Mouse (Mus musculus): ENCODE results near the gene Pdia2. TPM values are rescaled to one million over a fixed set of nuclear protein-coding genes. Genes with fewer than 3 reads are reported as not detected.

Pdia2 gene
- polyA plus RNA-seq, 1 experiment from 2014 or later, result 0.49 TPM

- ATAC-seq (no peak), DNase-seq (ENCODE audit: low spot score) (no peak)
- Histone ChIP-seq H3K27ac (ENCODE audit: low read length) (no peak overlapping the region), H3K4me3 (ENCODE audit: low read depth, low read length) (no peak overlapping the region), H3K4me1 (ENCODE audit: insufficient read depth, low read depth, low read length) (no peaks in the 10 kb centered on the region), H3K9ac (replicated peaks; ENCODE audit: low read depth) (no peak overlapping the region), H3K9me3 (ENCODE audit: low read length) (no peaks in the 10 kb centered on the region), H3K4me2 (replicated peaks; ENCODE audit: low read depth, low read length) (no peak overlapping the region), H3K36me3 (ENCODE audit: insufficient read depth, low read length) (no peaks in the 10 kb centered on the region), H3K27me3 (replicated peaks; ENCODE audit: insufficient read depth, low read length) (no peaks in the 10 kb centered on the region)
- TF ChIP-seq EP300 (IDR thresholded peaks at IDR 0.05), result no peak
- TF ChIP-seq CTCF (IDR thresholded peaks at IDR 0.05), result no peak
- WGBS, result 79% methylated on average over 10 of the region's 10 CpGs
Measured at GRCm38 (mm10) chr17:26237667-26238066, 38.8 kb upstream of the Pdia2 start.

- ATAC-seq, result 0 out of 2 replicates have a peak, but pooled peaks have one; percentile 35
- Histone ChIP-seq H3K27ac (ENCODE audit: low read length) (no peak overlapping the region), H3K9ac (replicated peaks; ENCODE audit: low read depth) (no peak overlapping the region), H3K4me3 (ENCODE audit: low read depth, low read length) (no peak overlapping the region), H3K4me1 (ENCODE audit: insufficient read depth, low read depth, low read length) (no peaks in the 10 kb centered on the region), H3K27me3 (replicated peaks; ENCODE audit: insufficient read depth, low read length) (no peaks in the 10 kb centered on the region), H3K9me3 (ENCODE audit: low read length) (no peaks in the 10 kb centered on the region), H3K4me2 (replicated peaks; ENCODE audit: low read depth, low read length) (no peak overlapping the region), H3K36me3 (ENCODE audit: insufficient read depth, low read length) (no peaks in the 10 kb centered on the region)
- no peak for DNase-seq (ENCODE audit: low spot score)
- 55% methylated on average over 13 of the region's 13 CpGs for WGBS
- TF ChIP-seq EP300 (IDR thresholded peaks at IDR 0.05) (no peak), CTCF (IDR thresholded peaks at IDR 0.05) (no peak)
Measured at GRCm38 (mm10) chr17:26235077-26235815, 36.4 kb upstream of the Pdia2 start.

- WGBS, result 80% methylated on average over 8 of the region's 8 CpGs
Measured at GRCm38 (mm10) chr17:26234386-26234785, 35.5 kb upstream of the Pdia2 start.

GRCm38 (mm10) chr17:26232863-26233262, 34.0 kb upstream of the Pdia2 start:
- no peaks in the 10 kb centered on the region for H3K36me3 ChIP-seq (ENCODE audit: insufficient read depth, low read length)
- H3K27me3 ChIP-seq (replicated peaks; ENCODE audit: insufficient read depth, low read length), result no peaks in the 10 kb centered on the region
- H3K27ac ChIP-seq (ENCODE audit: low read length), result no peak overlapping the region
- WGBS, result 71% methylated on average over 8 of the region's 8 CpGs
- H3K4me1 ChIP-seq (ENCODE audit: insufficient read depth, low read depth, low read length), result no peaks in the 10 kb centered on the region
- DNase-seq (ENCODE audit: low spot score) (no peak), ATAC-seq (no peak)
- H3K9ac ChIP-seq (replicated peaks; ENCODE audit: low read depth), result no peak overlapping the region
- no peak overlapping the region for H3K4me3 ChIP-seq (ENCODE audit: low read depth, low read length)
- TF ChIP-seq EP300 (IDR thresholded peaks at IDR 0.05) (no peak), CTCF (IDR thresholded peaks at IDR 0.05) (peak; percentile 58)
- no peaks in the 10 kb centered on the region for H3K9me3 ChIP-seq (ENCODE audit: low read length)
- H3K4me2 ChIP-seq (replicated peaks; ENCODE audit: low read depth, low read length), result no peak overlapping the region

More at GRCm38 (mm10) chr17:26234386-26234785, 35.5 kb upstream of the Pdia2 start:
- TF ChIP-seq EP300 (IDR thresholded peaks at IDR 0.05) (no peak), CTCF (IDR thresholded peaks at IDR 0.05) (no peak)
- Histone ChIP-seq H3K4me2 (replicated peaks; ENCODE audit: low read depth, low read length) (no peak overlapping the region), H3K36me3 (ENCODE audit: insufficient read depth, low read length) (no peaks in the 10 kb centered on the region), H3K4me3 (ENCODE audit: low read depth, low read length) (no peak overlapping the region), H3K9me3 (ENCODE audit: low read length) (no peaks in the 10 kb centered on the region), H3K27ac (ENCODE audit: low read length) (no peak overlapping the region), H3K9ac (replicated peaks; ENCODE audit: low read depth) (no peak overlapping the region), H3K27me3 (replicated peaks; ENCODE audit: insufficient read depth, low read length) (no peaks in the 10 kb centered on the region), H3K4me1 (ENCODE audit: insufficient read depth, low read depth, low read length) (no peaks in the 10 kb centered on the region)
- DNase-seq (ENCODE audit: low spot score) (no peak), ATAC-seq (no peak)

- ATAC-seq (no peak), DNase-seq (ENCODE audit: low spot score) (no peak)
- no peaks in the 10 kb centered on the region for H3K27me3 ChIP-seq (replicated peaks; ENCODE audit: insufficient read depth, low read length)
- H3K4me2 ChIP-seq (replicated peaks; ENCODE audit: low read depth, low read length), result no peak overlapping the region
- no peaks in the 10 kb centered on the region for H3K36me3 ChIP-seq (ENCODE audit: insufficient read depth, low read length)
- TF ChIP-seq EP300 (IDR thresholded peaks at IDR 0.05) (no peak), CTCF (IDR thresholded peaks at IDR 0.05) (no peak)
- H3K9me3 ChIP-seq (ENCODE audit: low read length), result no peaks in the 10 kb centered on the region
- no peak overlapping the region for H3K27ac ChIP-seq (ENCODE audit: low read length)
- no peaks in the 10 kb centered on the region for H3K4me1 ChIP-seq (ENCODE audit: insufficient read depth, low read depth, low read length)
- WGBS, result 76% methylated on average over 5 of the region's 5 CpGs
- no peak overlapping the region for H3K9ac ChIP-seq (replicated peaks; ENCODE audit: low read depth)
- H3K4me3 ChIP-seq (ENCODE audit: low read depth, low read length), result no peak overlapping the region
Measured at GRCm38 (mm10) chr17:26231156-26231555, 32.3 kb upstream of the Pdia2 start.

- WGBS, result 81% methylated on average over 5 of the region's 5 CpGs
- H3K4me3 ChIP-seq (ENCODE audit: low read depth, low read length), result no peak overlapping the region
- H3K9ac ChIP-seq (replicated peaks; ENCODE audit: low read depth), result no peak overlapping the region
- no peaks in the 10 kb centered on the region for H3K27me3 ChIP-seq (replicated peaks; ENCODE audit: insufficient read depth, low read length)
- H3K4me1 ChIP-seq (ENCODE audit: insufficient read depth, low read depth, low read length), result no peaks in the 10 kb centered on the region
- no peaks in the 10 kb centered on the region for H3K36me3 ChIP-seq (ENCODE audit: insufficient read depth, low read length)
- ATAC-seq (no peak), DNase-seq (ENCODE audit: low spot score) (no peak)
- no peak overlapping the region for H3K4me2 ChIP-seq (replicated peaks; ENCODE audit: low read depth, low read length)
- TF ChIP-seq CTCF (IDR thresholded peaks at IDR 0.05) (no peak), EP300 (IDR thresholded peaks at IDR 0.05) (no peak)
- H3K9me3 ChIP-seq (ENCODE audit: low read length), result no peaks in the 10 kb centered on the region
- H3K27ac ChIP-seq (ENCODE audit: low read length), result no peak overlapping the region
Measured at GRCm38 (mm10) chr17:26229776-26230175, 30.9 kb upstream of the Pdia2 start.
